Mouse (Mus musculus) adrenal gland, adult 8-10 months (tissue): ENCODE measurements around the gene Gm13278. TPM values are rescaled to one million over a fixed set of nuclear protein-coding genes. Genes with fewer than 3 reads are reported as not detected.
"Not testable (repeated sequence)": the region's sequence is repeated elsewhere in the genome, so short reads cannot be mapped to it uniquely, and the experiment has no call there.

Experiments used
- DNase-seq: peaks from one replicate; pipeline ENCODE4 v3.0.0; 2022
- total RNA-seq, 4 experiments: library from RNA; stranded (reverse); gene quantifications; 2 replicates each; pipeline ENCODE4 v1.2.4; 2022

Gm13278 gene
- total RNA-seq, 4 experiments from 2014 or later, result not detected

DNA sequence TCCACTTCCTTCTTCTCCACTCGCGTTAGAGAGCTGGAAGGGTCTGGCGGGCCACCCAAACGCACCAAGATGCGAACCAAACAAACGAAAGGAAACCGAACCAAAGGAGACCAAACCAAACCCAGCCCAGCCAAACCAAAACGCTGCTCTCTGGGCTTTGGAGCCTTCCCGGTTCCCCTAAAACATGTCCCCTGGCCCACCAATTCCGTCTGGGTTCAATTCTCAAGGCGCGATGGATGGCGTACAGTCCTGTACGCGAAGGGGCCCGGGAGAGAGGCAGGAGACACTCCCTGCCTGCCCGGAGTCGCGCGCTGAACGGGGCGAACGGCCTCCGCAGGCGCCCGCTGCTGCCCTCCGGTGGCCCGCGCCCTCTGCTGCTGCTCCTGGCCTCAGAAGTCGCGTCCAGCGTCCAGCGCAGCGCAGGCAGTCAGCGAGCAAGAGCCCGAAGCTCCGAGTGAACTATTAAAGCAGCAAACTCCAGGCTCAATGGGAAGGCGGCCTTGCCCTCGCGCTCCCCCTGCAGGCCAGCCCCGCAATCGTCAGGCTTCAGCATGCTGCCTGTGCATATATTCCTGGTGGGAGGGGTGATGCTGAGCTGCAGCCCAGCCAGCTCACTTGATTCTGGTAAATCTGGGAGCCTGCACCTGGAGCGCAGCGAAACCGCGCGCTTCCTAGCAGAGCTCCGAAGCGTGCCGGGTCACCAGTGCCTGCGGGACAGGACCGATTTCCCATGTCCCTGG, 2.8 kb downstream of the Gm13278 start, which contains the start of gene Gm13275:
Gm13275 (plus strand) TSS at position 552 of the 740 bp plus-strand sequence.
- peak; percentile 71 for DNase-seq

DNA sequence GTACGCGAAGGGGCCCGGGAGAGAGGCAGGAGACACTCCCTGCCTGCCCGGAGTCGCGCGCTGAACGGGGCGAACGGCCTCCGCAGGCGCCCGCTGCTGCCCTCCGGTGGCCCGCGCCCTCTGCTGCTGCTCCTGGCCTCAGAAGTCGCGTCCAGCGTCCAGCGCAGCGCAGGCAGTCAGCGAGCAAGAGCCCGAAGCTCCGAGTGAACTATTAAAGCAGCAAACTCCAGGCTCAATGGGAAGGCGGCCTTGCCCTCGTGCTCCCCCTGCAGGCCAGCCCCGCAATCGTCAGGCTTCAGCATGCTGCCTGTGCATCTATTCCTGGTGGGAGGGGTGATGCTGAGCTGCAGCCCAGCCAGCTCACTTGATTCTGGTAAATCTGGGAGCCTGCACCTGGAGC, 5.7 kb downstream of the Gm13278 start, which contains the start of gene Gm13279:
Gm13279 (plus strand) TSS at position 301 of the 400 bp plus-strand sequence.
- not testable (repeated sequence) for DNase-seq

DNA sequence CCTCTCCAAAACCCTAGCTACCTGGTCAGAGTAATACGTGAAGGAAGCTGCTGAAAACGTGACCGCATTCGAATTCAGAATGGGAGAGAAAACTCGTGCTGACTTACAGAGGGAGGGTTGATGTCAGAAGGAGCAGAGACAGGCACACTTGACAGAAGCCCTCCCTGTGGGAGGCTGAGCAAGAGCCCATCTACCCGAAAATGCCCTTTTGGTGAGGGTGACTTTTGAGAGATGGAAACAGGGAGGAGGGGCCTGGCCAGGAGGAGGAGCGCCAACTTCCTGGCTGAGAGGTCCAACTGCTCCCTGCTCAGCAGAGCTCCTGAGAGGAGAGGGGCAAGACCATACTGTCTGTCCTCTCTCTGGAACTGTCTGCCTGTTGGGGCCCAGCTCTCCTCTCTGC, 8.0 kb downstream of the Gm13278 start, which contains the start of gene Gm13285:
Gm13285 (plus strand) TSS at position 301 of the 400 bp plus-strand sequence.
- not testable (repeated sequence) for DNase-seq

DNA sequence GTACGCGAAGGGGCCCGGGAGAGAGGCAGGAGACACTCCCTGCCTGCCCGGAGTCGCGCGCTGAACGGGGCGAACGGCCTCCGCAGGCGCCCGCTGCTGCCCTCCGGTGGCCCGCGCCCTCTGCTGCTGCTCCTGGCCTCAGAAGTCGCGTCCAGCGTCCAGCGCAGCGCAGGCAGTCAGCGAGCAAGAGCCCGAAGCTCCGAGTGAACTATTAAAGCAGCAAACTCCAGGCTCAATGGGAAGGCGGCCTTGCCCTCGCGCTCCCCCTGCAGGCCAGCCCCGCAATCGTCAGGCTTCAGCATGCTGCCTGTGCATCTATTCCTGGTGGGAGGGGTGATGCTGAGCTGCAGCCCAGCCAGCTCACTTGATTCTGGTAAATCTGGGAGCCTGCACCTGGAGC, 11.6 kb downstream of the Gm13278 start, which contains the start of gene Gm13287:
Gm13287 (plus strand) TSS at position 301 of the 400 bp plus-strand sequence.
- not testable (repeated sequence) for DNase-seq

DNA sequence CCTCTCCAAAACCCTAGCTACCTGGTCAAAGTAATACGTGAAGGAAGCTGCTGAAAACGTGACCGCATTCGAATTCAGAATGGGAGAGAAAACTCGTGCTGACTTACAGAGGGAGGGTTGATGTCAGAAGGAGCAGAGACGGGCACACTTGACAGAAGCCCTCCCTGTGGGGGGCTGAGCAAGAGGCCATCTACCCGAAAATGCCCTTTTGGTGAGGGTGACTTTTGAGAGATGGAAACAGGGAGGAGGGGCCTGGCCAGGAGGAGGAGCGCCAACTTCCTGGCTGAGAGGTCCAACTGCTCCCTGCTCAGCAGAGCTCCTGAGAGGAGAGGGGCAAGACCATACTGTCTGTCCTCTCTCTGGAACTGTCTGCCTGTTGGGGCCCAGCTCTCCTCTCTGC, 13.9 kb downstream of the Gm13278 start, which contains the start of gene Gm13288:
Gm13288 (plus strand) TSS at position 301 of the 400 bp plus-strand sequence.
- DNase-seq, result not testable (repeated sequence)

DNA sequence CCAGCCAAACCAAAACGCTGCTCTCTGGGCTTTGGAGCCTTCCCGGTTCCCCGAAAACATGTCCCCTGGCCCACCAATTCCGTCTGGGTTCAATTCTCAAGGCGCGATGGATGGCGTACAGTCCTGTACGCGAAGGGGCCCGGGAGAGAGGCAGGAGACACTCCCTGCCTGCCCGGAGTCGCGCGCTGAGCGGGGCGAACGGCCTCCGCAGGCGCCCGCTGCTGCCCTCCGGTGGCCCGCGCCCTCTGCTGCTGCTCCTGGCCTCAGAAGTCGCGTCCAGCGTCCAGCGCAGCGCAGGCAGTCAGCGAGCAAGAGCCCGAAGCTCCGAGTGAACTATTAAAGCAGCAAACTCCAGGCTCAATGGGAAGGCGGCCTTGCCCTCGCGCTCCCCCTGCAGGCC, 14.4 kb downstream of the Gm13278 start:
- peak; percentile 21 for DNase-seq

DNA sequence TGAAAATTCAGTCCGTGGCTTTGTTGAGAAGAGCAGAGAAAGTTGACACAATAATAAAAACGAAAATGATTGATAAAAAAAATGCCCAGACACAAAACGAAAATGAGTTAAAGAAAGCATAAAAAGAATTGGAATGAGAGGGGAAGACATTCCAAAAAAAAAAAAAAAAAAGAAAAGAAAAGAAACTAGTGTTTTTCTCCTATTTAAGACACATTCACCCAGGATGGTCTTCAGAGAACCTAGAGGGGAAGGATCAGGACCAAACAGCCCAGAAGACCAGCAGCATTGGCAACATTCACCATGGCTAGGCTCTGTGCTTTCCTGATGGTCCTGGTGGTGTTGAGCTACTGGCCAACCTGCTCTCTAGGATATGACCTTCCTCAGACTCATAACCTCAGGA, 24.6 kb downstream of the Gm13278 start, which contains the start of gene Ifna7:
Ifna7 (plus strand) TSS at position 301 of the 400 bp plus-strand sequence.
- DNase-seq, result no peak

DNA sequence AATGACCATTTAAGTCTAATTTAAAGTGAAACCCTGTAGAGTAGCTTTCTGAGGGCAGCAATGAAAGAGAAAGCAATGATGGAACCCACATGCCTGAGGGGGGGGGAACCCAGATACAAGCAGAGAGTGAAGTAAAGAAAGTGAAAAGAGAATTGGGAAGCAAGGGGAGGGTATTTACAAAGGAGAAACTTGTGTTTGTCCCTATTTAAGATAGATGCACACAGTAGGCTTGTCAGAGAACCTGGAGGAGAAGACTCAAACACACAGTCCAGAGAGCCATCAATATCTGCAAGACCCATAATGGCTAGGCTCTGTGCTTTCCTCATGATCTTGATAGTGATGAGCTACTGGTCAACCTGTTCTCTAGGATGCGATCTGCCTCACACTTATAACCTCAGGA, 28.3 kb downstream of the Gm13278 start, which contains the start of gene Ifna11:
Ifna11 (plus strand) TSS at position 301 of the 400 bp plus-strand sequence.
- no peak for DNase-seq

DNA sequence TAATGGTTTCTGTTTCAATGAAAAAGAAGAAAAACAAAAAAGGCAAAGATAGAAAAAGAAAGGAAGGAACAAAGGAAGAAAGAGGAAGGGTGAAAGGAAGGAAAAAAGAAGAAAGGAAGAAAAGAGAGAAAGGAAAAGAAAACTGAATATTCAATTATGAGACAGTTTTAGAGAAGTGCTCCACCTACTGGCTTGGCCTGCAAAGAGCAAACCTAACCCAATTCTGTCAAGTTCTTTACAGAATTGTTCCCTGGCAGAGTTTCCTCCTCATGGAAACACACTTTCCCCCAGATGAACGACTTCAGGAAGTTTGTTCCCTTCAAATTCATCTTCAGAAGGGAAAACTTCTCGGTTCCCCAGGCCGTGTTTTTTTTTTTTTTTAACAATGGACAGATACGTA, 31.6 kb downstream of the Gm13278 start:
- DNase-seq, result no peak

DNA sequence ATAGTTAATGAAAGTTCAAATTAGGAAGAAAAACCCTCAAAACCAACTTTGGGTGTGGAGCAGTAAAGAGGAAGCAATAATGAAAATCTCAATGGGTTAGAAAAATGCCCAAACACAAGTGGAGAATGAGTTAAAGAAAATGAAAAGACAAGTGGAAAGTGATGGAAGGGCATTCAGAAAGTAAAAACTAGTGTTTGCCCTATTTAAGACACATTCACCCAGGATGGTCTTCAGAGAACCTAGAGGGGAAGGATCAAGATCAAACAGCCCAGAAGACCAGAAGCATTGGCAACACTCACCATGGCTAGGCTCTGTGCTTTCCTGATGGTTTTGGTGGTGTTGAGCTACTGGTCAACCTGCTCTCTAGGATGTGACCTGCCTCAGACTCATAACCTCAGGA, 35.8 kb downstream of the Gm13278 start, which contains the start of gene Ifna6:
Ifna6 (plus strand) TSS at position 301 of the 400 bp plus-strand sequence.
- not testable (repeated sequence) for DNase-seq

DNA sequence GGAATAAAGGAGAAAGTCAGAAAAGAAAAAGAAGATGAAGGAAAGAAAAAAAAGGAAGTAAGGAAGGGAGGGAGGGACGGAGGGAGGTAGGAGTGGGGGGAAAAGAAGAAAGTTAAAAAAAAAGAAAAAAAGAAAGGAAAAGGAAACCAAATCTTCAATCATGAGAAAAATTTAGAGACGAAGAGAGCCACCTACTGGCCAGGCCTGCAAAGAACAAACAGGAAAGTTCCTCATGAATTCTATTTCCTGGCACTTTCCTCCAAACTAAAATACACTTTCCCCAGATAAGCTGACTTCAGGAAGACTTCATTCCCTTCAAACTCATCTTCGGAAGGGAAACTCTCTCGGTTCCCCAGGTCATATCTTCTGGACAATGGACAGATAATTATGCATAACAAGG, 39.2 kb downstream of the Gm13278 start:
- DNase-seq, result no peak

DNA sequence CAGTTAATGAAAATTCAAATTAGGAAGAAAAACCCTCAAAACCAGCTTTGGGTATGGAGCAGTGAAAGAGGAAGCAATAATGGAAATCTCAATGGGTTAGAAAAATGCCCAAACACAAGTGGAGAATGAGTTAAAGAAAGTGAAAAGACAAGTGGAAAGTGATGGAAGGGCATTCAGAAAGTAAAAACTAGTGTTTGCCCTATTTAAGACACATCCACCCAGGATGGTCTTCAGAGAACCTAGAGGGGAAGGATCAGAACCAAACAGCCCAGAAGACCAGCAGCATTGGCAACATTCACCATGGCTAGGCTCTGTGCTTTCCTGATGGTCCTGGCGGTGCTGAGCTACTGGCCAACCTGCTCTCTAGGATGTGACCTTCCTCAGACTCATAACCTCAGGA, 43.9 kb downstream of the Gm13278 start, which contains the start of gene Ifna5:
Ifna5 (plus strand) TSS at position 301 of the 400 bp plus-strand sequence.
- DNase-seq, result not testable (repeated sequence)

DNA sequence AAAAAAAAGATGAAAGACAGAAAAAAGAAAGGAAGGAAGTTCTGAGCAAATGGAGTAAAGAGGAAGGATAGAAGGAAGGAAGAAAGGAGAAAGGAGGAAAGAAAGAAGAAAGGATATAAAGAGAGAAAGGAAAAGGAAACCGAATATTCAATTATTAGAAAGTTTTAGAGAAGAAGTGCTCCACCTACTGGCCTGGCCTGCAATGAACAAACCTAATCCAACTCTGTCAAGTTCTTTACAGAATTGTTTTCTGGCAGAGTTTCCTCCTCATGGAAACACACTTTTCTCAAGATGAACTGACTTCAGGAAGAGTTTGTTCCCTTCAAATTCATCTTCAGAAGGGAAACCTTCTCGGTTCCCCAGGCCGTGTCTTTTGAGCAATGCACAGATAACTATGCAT, 47.5 kb downstream of the Gm13278 start:
- DNase-seq, result no peak

DNA sequence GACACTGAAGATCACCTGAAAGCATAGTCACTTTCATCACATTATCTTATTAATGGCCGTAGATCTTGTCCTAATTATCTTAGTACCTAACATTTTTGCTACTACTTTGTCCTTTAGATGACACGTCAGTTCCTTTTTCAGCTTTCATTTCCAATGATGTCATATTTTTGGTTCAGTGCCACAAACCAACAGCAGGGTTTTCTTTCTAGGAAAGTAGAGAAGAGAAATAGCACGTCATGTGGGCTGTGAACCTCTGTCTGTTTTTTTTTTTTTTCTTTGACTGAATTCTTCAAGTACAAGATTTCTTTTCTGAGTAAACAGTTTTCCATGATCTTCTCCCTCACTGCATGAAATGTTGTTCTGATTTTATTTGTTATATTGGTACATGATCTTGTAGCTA, 48.7 kb downstream of the Gm13278 start:
- DNase-seq, result no peak

DNA sequence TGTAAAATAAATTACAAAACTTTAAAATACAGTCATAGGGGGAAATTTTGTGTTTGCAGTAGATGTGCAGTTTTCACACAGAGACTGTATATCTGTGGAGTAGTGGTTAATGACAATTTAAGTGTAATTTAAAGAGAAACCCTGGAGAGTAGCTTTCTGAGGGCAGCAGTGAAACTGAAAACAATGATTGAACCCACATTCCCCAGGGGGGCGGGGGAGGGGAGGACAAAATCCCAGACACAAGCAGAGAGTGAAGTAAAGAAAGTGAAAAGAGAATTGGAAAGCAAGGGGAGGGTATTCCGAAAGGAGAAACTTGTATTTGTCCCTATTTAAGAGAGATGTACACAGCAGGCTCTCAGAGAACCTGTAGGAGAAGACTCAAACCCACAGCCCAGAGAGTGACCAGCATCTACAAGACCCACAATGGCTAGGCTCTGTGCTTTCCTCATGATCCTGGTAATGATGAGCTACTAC, 50.1 kb downstream of the Gm13278 start, which contains the start of gene Ifna4:
Ifna4 (plus strand) TSS at position 424 of the 474 bp plus-strand sequence.
- no peak for DNase-seq

Other genes starting within 250 kb of the Gm13278 start
- not detected for gene Ifna15, start 233.3 kb upstream of the Gm13278 start, total RNA-seq
- not detected for gene Ifna14, start 219.8 kb upstream of the Gm13278 start, total RNA-seq
- gene Ifna9, start 199.2 kb upstream of the Gm13278 start, total RNA-seq, result not detected
- gene Ifna12, start 188.2 kb upstream of the Gm13278 start, total RNA-seq, result not detected
- gene C87499, start 157.1 kb upstream of the Gm13278 start, total RNA-seq, result not detected
- gene Ifna13, start 147.1 kb upstream of the Gm13278 start, total RNA-seq, result not detected
- gene Ifna16, start 114.6 kb upstream of the Gm13278 start, total RNA-seq, result not detected
- not detected for gene Ifna2, start 107.6 kb upstream of the Gm13278 start, total RNA-seq
- gene Ifnab, start 100.2 kb upstream of the Gm13278 start, total RNA-seq, result not detected
- gene Gm26566, start 69.7 kb upstream of the Gm13278 start, total RNA-seq, result under 1 TPM; 0.67 to 0.92 (median 0.73) TPM
- gene Klhl9, start 69.1 kb upstream of the Gm13278 start, total RNA-seq, result 100 to 1,000 TPM in 1 of 4 experiments, 10 to 100 TPM in 3; 76.7 to 100 (median 91.0) TPM
- not detected for gene Gm13271, start 36.7 kb upstream of the Gm13278 start, total RNA-seq
- not detected for gene Gm13283, start 31.4 kb upstream of the Gm13278 start, total RNA-seq
- under 1 TPM in 1 of 4 experiments, not detected in 3; 0.46 TPM for gene Gm13290, start 17.7 kb upstream of the Gm13278 start, total RNA-seq
- not detected for gene Gm13289, start 14.6 kb upstream of the Gm13278 start, total RNA-seq
- not detected for gene Gm13272, start 11.7 kb upstream of the Gm13278 start, total RNA-seq
- gene Ifnz, start 9.4 kb upstream of the Gm13278 start, total RNA-seq, result under 1 TPM in 1 of 4 experiments, not detected in 3; 0.49 TPM
- not detected for gene Gm13276, start 5.8 kb upstream of the Gm13278 start, total RNA-seq
- gene Gm13277, start 2.9 kb upstream of the Gm13278 start, total RNA-seq, result not detected
- gene Gm13275, start 2.9 kb downstream of the Gm13278 start, total RNA-seq, result not detected
- not detected for gene Gm13279, start 5.8 kb downstream of the Gm13278 start, total RNA-seq
- under 1 TPM in 1 of 4 experiments, not detected in 3; 0.24 TPM for gene Gm13285, start 8.1 kb downstream of the Gm13278 start, total RNA-seq
- not detected for gene Gm13287, start 11.7 kb downstream of the Gm13278 start, total RNA-seq
- gene Gm13288, start 14.0 kb downstream of the Gm13278 start, total RNA-seq, result not detected
- not detected for gene Ifna7, start 24.7 kb downstream of the Gm13278 start, total RNA-seq
- gene Ifna11, start 28.4 kb downstream of the Gm13278 start, total RNA-seq, result not detected
- not detected for gene Ifna6, start 35.9 kb downstream of the Gm13278 start, total RNA-seq
- gene Ifna5, start 44.0 kb downstream of the Gm13278 start, total RNA-seq, result not detected
- not detected for gene Ifna4, start 50.3 kb downstream of the Gm13278 start, total RNA-seq
- gene Ifna1, start 58.5 kb downstream of the Gm13278 start, total RNA-seq, result not detected
- gene Ifne, start 88.7 kb downstream of the Gm13278 start, total RNA-seq, result not detected